Mouse (Mus musculus) midbrain, embryonic 13.5 days (tissue): ENCODE results near the gene Sncg. TPM values are rescaled to one million over a fixed set of nuclear protein-coding genes. Genes with fewer than 3 reads are reported as not detected.
"Not testable (repeated sequence)": the region's sequence is repeated elsewhere in the genome, so short reads cannot be mapped to it uniquely, and the experiment has no call there.

Experiments used
- ATAC-seq: fragments of 200-750 bp; cut with Nextera tagmentation; 2 replicates; pipeline ENCODE4 v1.8.0; 2017; ENCODE audit warnings: mild to moderate bottlenecking, moderate TSS enrichment, moderate library complexity
- H3K27ac ChIP-seq: fragments of 300-500 bp; sonication (generic); 2 replicates; pipeline ENCODE4 v1.5.1; 2015; ENCODE audit warnings: inconsistent platforms, mild to moderate bottlenecking, moderate library complexity
- H3K27me3 ChIP-seq: fragments of 300-500 bp; sonication (generic); 2 replicates; pipeline ENCODE4 v1.6.1; 2015; ENCODE audit warnings: mild to moderate bottlenecking, inconsistent platforms
- H3K36me3 ChIP-seq: fragments of 300-500 bp; sonication (generic); 2 replicates; pipeline ENCODE4 v1.6.1; 2015; ENCODE audit warnings: mild to moderate bottlenecking, inconsistent platforms
- H3K4me1 ChIP-seq: fragments of 300-500 bp; sonication (generic); replicated peaks from 2 replicates; pipeline ENCODE4 v1.6.1; 2015; ENCODE audit warnings: inconsistent platforms
- H3K4me2 ChIP-seq: fragments of 300-500 bp; sonication (generic); replicated peaks from 2 replicates; pipeline ENCODE4 v1.6.1; 2015; ENCODE audit warnings: moderate library complexity, mild to moderate bottlenecking, inconsistent platforms
- H3K4me3 ChIP-seq: fragments of 300-500 bp; sonication (generic); replicated peaks from 2 replicates; pipeline ENCODE4 v1.5.1; 2015; ENCODE audit warnings: mild to moderate bottlenecking, inconsistent platforms
- H3K9ac ChIP-seq: fragments of 300-500 bp; sonication (generic); replicated peaks from 2 replicates; pipeline ENCODE4 v1.6.1; 2015; ENCODE audit warnings: mild to moderate bottlenecking, inconsistent platforms
- H3K9me3 ChIP-seq: fragments of 300-500 bp; sonication (generic); 2 replicates; pipeline ENCODE4 v1.6.1; 2016; ENCODE audit warnings: mild to moderate bottlenecking, inconsistent platforms
- WGBS: fragments of 180-500 bp; shearing (Covaris S2); methylation state at CpG from one replicate; pipeline ENCODE4 v1.1.7; 2015; 5-methylcytosine and 5-hydroxymethylcytosine counted together
- polyA plus RNA-seq: library from polyadenylated mRNA; unstranded; fragments of >200 nt; fragmentation: Nextera tagmentation; extraction: Ambion mirVana; gene quantifications from 2 replicates; pipeline ENCODE4 v1.2.1, GENCODE M21; 2015

The Sncg gene
- polyA plus RNA-seq, result 57.7 and 61.2 TPM in 2 replicates

GRCm38 (mm10) chr14:34374577-34374976 is at the start of gene Sncg:
TSS of gene Sncg (minus strand) at chr14:34374789.
- H3K4me1 ChIP-seq, result peaks cover 16% of the 10 kb centered on the region; the same call in 1 of the 2 replicates
- no peak within 1 kb of the TSS for H3K4me3 ChIP-seq
- no peak for ATAC-seq
- H3K36me3 ChIP-seq, result no peaks in the 10 kb centered on the region
- H3K9me3 ChIP-seq, result no peaks in the 10 kb centered on the region
- H3K4me2 ChIP-seq, result no peak within 1 kb of the TSS
- H3K9ac ChIP-seq, result no peak within 1 kb of the TSS; the same call in 1 of the 2 replicates
- no peaks in the 10 kb centered on the region for H3K27me3 ChIP-seq
- WGBS, result 54% methylated on average over 10 of the region's 10 CpGs
- H3K27ac ChIP-seq, result no peak within 1 kb of the TSS

GRCm38 (mm10) chr14:34421078-34421477 is 46.5 kb upstream of the Sncg start:
- 98% methylated on average over 1 of the region's 1 CpGs for WGBS
- ATAC-seq, result no peak
- Histone ChIP-seq H3K4me1 (no peaks in the 10 kb centered on the region), H3K4me3 (no peak overlapping the region), H3K4me2 (no peak overlapping the region), H3K27ac (no peak overlapping the region), H3K9ac (no peak overlapping the region), H3K9me3 (no peaks in the 10 kb centered on the region), H3K27me3 (no peaks in the 10 kb centered on the region), H3K36me3 (peaks cover 61% of the 10 kb centered on the region)

GRCm38 (mm10) chr14:34417501-34417900 is 42.9 kb upstream of the Sncg start:
- Histone ChIP-seq H3K4me1 (no peaks in the 10 kb centered on the region), H3K9ac (no peak overlapping the region), H3K27ac (no peak overlapping the region), H3K27me3 (no peaks in the 10 kb centered on the region), H3K9me3 (no peaks in the 10 kb centered on the region), H3K36me3 (peaks cover 68% of the 10 kb centered on the region), H3K4me2 (no peak overlapping the region), H3K4me3 (no peak overlapping the region)
- WGBS, result 64% methylated on average over 5 of the region's 5 CpGs
- no peak for ATAC-seq

GRCm38 (mm10) chr14:34416946-34417345 is 42.4 kb upstream of the Sncg start:
- peaks cover 65% of the 10 kb centered on the region for H3K36me3 ChIP-seq
- WGBS, result 96% methylated on average over 4 of the region's 4 CpGs
- not testable (repeated sequence) for ATAC-seq

GRCm38 (mm10) chr14:34412164-34412896 is 37.7 kb upstream of the Sncg start:
- 92% methylated on average over 7 of the region's 7 CpGs for WGBS
- Histone ChIP-seq H3K27me3 (no peaks in the 10 kb centered on the region), H3K9ac (no peak overlapping the region), H3K9me3 (no peaks in the 10 kb centered on the region), H3K4me2 (no peak overlapping the region), H3K4me1 (no peaks in the 10 kb centered on the region), H3K27ac (no peak overlapping the region), H3K36me3 (peaks cover 65% of the 10 kb centered on the region), H3K4me3 (no peak overlapping the region)
- no peak for ATAC-seq

More at GRCm38 (mm10) chr14:34416946-34417345, 42.4 kb upstream of the Sncg start:
- not testable (repeated sequence) for H3K4me2 ChIP-seq, H3K4me1 ChIP-seq, H3K4me3 ChIP-seq, H3K9ac ChIP-seq, H3K27ac ChIP-seq, H3K27me3 ChIP-seq, H3K9me3 ChIP-seq

GRCm38 (mm10) chr14:34410716-34411115 is 36.1 kb upstream of the Sncg start:
- no peak for ATAC-seq
- Histone ChIP-seq H3K27me3 (no peaks in the 10 kb centered on the region), H3K4me2 (no peak overlapping the region), H3K4me1 (no peaks in the 10 kb centered on the region), H3K4me3 (no peak overlapping the region), H3K27ac (no peak overlapping the region), H3K36me3 (peaks cover 74% of the 10 kb centered on the region), H3K9ac (no peak overlapping the region), H3K9me3 (no peaks in the 10 kb centered on the region)
- WGBS, result 97% methylated on average over 6 of the region's 6 CpGs

GRCm38 (mm10) chr14:34403424-34403823 is 28.8 kb upstream of the Sncg start:
- H3K36me3 ChIP-seq, result peaks cover 68% of the 10 kb centered on the region
- H3K4me1 ChIP-seq, result no peaks in the 10 kb centered on the region
- ATAC-seq, result no peak
- H3K27me3 ChIP-seq, result no peaks in the 10 kb centered on the region
- H3K27ac ChIP-seq, result no peak overlapping the region
- no peak overlapping the region for H3K9ac ChIP-seq
- over 99% methylated on average over 7 of the region's 7 CpGs for WGBS
- H3K4me2 ChIP-seq, result no peak overlapping the region
- no peak overlapping the region for H3K4me3 ChIP-seq
- H3K9me3 ChIP-seq, result no peaks in the 10 kb centered on the region

- H3K27ac ChIP-seq, result no peak overlapping the region
- H3K4me2 ChIP-seq, result no peak overlapping the region
- H3K27me3 ChIP-seq, result no peaks in the 10 kb centered on the region
- WGBS, result 92% methylated on average over 8 of the region's 8 CpGs
- no peaks in the 10 kb centered on the region for H3K9me3 ChIP-seq
- no peak overlapping the region for H3K4me3 ChIP-seq
- peaks cover 68% of the 10 kb centered on the region for H3K36me3 ChIP-seq
- ATAC-seq, result no peak
- no peak overlapping the region for H3K9ac ChIP-seq
- no peaks in the 10 kb centered on the region for H3K4me1 ChIP-seq
Measured at GRCm38 (mm10) chr14:34402871-34403270, 28.3 kb upstream of the Sncg start.

GRCm38 (mm10) chr14:34401135-34401534 is 26.5 kb upstream of the Sncg start:
- WGBS, result 57% methylated on average over 6 of the region's 6 CpGs
- Histone ChIP-seq H3K4me1 (no peaks in the 10 kb centered on the region), H3K27ac (no peak overlapping the region), H3K27me3 (no peaks in the 10 kb centered on the region), H3K9ac (no peak overlapping the region), H3K4me3 (no peak overlapping the region), H3K36me3 (peaks cover 59% of the 10 kb centered on the region), H3K4me2 (no peak overlapping the region), H3K9me3 (no peaks in the 10 kb centered on the region)
- ATAC-seq, result no peak

GRCm38 (mm10) chr14:34400021-34400420 is 25.4 kb upstream of the Sncg start:
- Histone ChIP-seq H3K4me2 (no peak overlapping the region), H3K4me1 (no peaks in the 10 kb centered on the region), H3K36me3 (peaks cover 48% of the 10 kb centered on the region), H3K27me3 (no peaks in the 10 kb centered on the region), H3K9ac (no peak overlapping the region), H3K4me3 (no peak overlapping the region), H3K9me3 (no peaks in the 10 kb centered on the region), H3K27ac (no peak overlapping the region)
- 93% methylated on average over 3 of the region's 3 CpGs for WGBS
- ATAC-seq, result no peak

GRCm38 (mm10) chr14:34399301-34399700 is 24.7 kb upstream of the Sncg start:
- Histone ChIP-seq H3K4me3 (no peak overlapping the region), H3K9me3 (no peaks in the 10 kb centered on the region), H3K9ac (no peak overlapping the region), H3K4me1 (no peaks in the 10 kb centered on the region), H3K27me3 (no peaks in the 10 kb centered on the region), H3K36me3 (peaks cover 40% of the 10 kb centered on the region), H3K27ac (no peak overlapping the region), H3K4me2 (no peak overlapping the region)
- 98% methylated on average over 6 of the region's 6 CpGs for WGBS
- ATAC-seq, result no peak

GRCm38 (mm10) chr14:34398901-34399300 is 24.3 kb upstream of the Sncg start:
- no peak overlapping the region for H3K4me2 ChIP-seq
- peaks cover 40% of the 10 kb centered on the region for H3K36me3 ChIP-seq
- H3K9me3 ChIP-seq, result no peaks in the 10 kb centered on the region
- no peak overlapping the region for H3K27ac ChIP-seq
- H3K27me3 ChIP-seq, result no peaks in the 10 kb centered on the region
- no peak overlapping the region for H3K4me3 ChIP-seq
- ATAC-seq, result no peak
- no peak overlapping the region for H3K9ac ChIP-seq
- 94% methylated on average over 21 of the region's 21 CpGs for WGBS
- H3K4me1 ChIP-seq, result no peaks in the 10 kb centered on the region

GRCm38 (mm10) chr14:34397871-34398270 is 23.3 kb upstream of the Sncg start:
- WGBS, result 95% methylated on average over 5 of the region's 5 CpGs
- Histone ChIP-seq H3K4me2 (no peak overlapping the region), H3K36me3 (peaks cover 34% of the 10 kb centered on the region), H3K27me3 (no peaks in the 10 kb centered on the region), H3K27ac (no peak overlapping the region), H3K4me3 (no peak overlapping the region), H3K4me1 (peaks cover 3% of the 10 kb centered on the region; the same call in 1 of the 2 replicates), H3K9me3 (no peaks in the 10 kb centered on the region), H3K9ac (no peak overlapping the region)
- no peak for ATAC-seq
